Mouse (Mus musculus) cerebellum, adult 2 months (tissue): ENCODE measurements around the gene Emp1.

Experiments used
- CTCF ChIP-seq: fragments of 200-500 bp; IDR thresholded peaks from 2 replicates; pipeline ENCODE4 v1.5.1; 2011; ENCODE audit warnings: low read depth, mild to moderate bottlenecking, control low read depth, low read length, moderate library complexity, borderline replicate concordance; ENCODE audit not compliant: insufficient read depth
- POLR2A ChIP-seq: fragments of 200-500 bp; IDR thresholded peaks from 2 replicates; pipeline ENCODE4 v1.6.1; 2011; ENCODE audit warnings: low read length, control low read depth, borderline replicate concordance; ENCODE audit not compliant: insufficient read depth

- TF ChIP-seq CTCF (no peak), POLR2A (no peak)
Observed at GRCm38 (mm10) chr6:135387653-135388052, 25.3 kb downstream of the Emp1 start.
